Mouse (Mus musculus): ENCODE measurements around the gene Mrgpra4. TPM values are rescaled to one million over a fixed set of nuclear protein-coding genes. Genes with fewer than 3 reads are reported as not detected.

Gene Mrgpra4
- polyA plus RNA-seq (2015; fragmentation: Nextera tagmentation; extraction: Ambion mirVana): not detected in 2 replicates

- 67% methylated on average over 1 of the region's 1 CpGs for WGBS
These were observed at the start of gene Mrgpra4 for GRCm38 (mm10) chr7:47981995-47982394. TSS of gene Mrgpra4 (minus strand) at chr7:47982095.

GRCm38 (mm10) chr7:48027497-48027896 lies 45.6 kb upstream of the Mrgpra4 start, which contains the start of gene Mrgprx1:
TSS of gene Mrgprx1 (minus strand) at chr7:48027597.
- WGBS: 56% methylated on average over 3 of the region's 3 CpGs
- Histone ChIP-seq H3K4me3 (no peak within 1 kb of the TSS), H3K36me3 (no peaks in the 10 kb centered on the region), H3K27me3 (replicated peaks) (no peaks in the 10 kb centered on the region), H3K9me3 (no peaks in the 10 kb centered on the region), H3K9ac (no peak within 1 kb of the TSS), H3K4me1 (no peaks in the 10 kb centered on the region), H3K27ac (replicated peaks) (no peak within 1 kb of the TSS), H3K4me2 (no peak within 1 kb of the TSS)
- ATAC-seq (ENCODE audit: extremely low read depth, insufficient number of reproducible peaks, low FRiP score, low TSS enrichment): no peak

More at GRCm38 (mm10) chr7:47981995-47982394, at the start of gene Mrgpra4:
- Histone ChIP-seq H3K27ac (replicated peaks) (no peak within 1 kb of the TSS), H3K4me3 (no peak within 1 kb of the TSS), H3K27me3 (replicated peaks) (no peaks in the 10 kb centered on the region), H3K9ac (no peak within 1 kb of the TSS), H3K4me2 (no peak within 1 kb of the TSS), H3K9me3 (no peaks in the 10 kb centered on the region), H3K4me1 (no peaks in the 10 kb centered on the region), H3K36me3 (no peaks in the 10 kb centered on the region)
- ATAC-seq (ENCODE audit: extremely low read depth, insufficient number of reproducible peaks, low FRiP score, low TSS enrichment): no peak

GRCm38 (mm10) chr7:48017874-48018273 lies 36.0 kb upstream of the Mrgpra4 start:
- Histone ChIP-seq H3K4me1 (no peaks in the 10 kb centered on the region), H3K4me2 (no peak overlapping the region), H3K27me3 (replicated peaks) (no peaks in the 10 kb centered on the region), H3K9ac (no peak overlapping the region), H3K4me3 (no peak overlapping the region), H3K36me3 (no peaks in the 10 kb centered on the region), H3K27ac (replicated peaks) (no peak overlapping the region), H3K9me3 (no peaks in the 10 kb centered on the region)
- no peak for ATAC-seq (ENCODE audit: extremely low read depth, insufficient number of reproducible peaks, low FRiP score, low TSS enrichment)
- WGBS: 45% methylated on average over 2 of the region's 2 CpGs

GRCm38 (mm10) chr7:47995689-47996088 lies 13.8 kb upstream of the Mrgpra4 start:
- Histone ChIP-seq H3K36me3 (no peaks in the 10 kb centered on the region), H3K9ac (no peak overlapping the region), H3K27ac (replicated peaks) (no peak overlapping the region), H3K4me2 (no peak overlapping the region), H3K4me1 (no peaks in the 10 kb centered on the region), H3K9me3 (no peaks in the 10 kb centered on the region), H3K4me3 (no peak overlapping the region), H3K27me3 (replicated peaks) (no peaks in the 10 kb centered on the region)
- ATAC-seq (ENCODE audit: extremely low read depth, insufficient number of reproducible peaks, low FRiP score, low TSS enrichment): no peak
- WGBS: 50% methylated on average over 3 of the region's 3 CpGs

- H3K9me3 ChIP-seq: no peaks in the 10 kb centered on the region
- ATAC-seq (ENCODE audit: extremely low read depth, insufficient number of reproducible peaks, low FRiP score, low TSS enrichment): no peak
- no peak overlapping the region for H3K27ac ChIP-seq (replicated peaks)
- WGBS: 43% methylated on average over 1 of the region's 1 CpGs
- H3K9ac ChIP-seq: no peak overlapping the region
- H3K4me3 ChIP-seq: no peak overlapping the region
- H3K4me1 ChIP-seq: no peaks in the 10 kb centered on the region
- no peaks in the 10 kb centered on the region for H3K36me3 ChIP-seq
- H3K27me3 ChIP-seq (replicated peaks): no peaks in the 10 kb centered on the region
- H3K4me2 ChIP-seq: no peak overlapping the region
These were observed 4.9 kb upstream of the Mrgpra4 start for GRCm38 (mm10) chr7:47986752-47987151.

Other genes with a start within 250 kb of the Mrgpra4 start
- gene Mrgprx1, start 45.5 kb upstream of the Mrgpra4 start, polyA plus RNA-seq (2015; fragmentation: Nextera tagmentation; extraction: Ambion mirVana): not detected in 2 replicates
- not detected in 2 replicates for gene Mrgprb5, start 186.9 kb upstream of the Mrgpra4 start, polyA plus RNA-seq (2015; fragmentation: Nextera tagmentation; extraction: Ambion mirVana)
- gene Mrgprb4, start 217.2 kb upstream of the Mrgpra4 start, polyA plus RNA-seq (2015; fragmentation: Nextera tagmentation; extraction: Ambion mirVana): not detected in 2 replicates

Data from heart, embryonic 13.5 days (tissue).